Mouse (Mus musculus) megakaryocyte-erythroid progenitor cell, adult 5-6 weeks (primary cell): ENCODE measurements around the gene Slc16a12. TPM values are rescaled to one million over a fixed set of nuclear protein-coding genes. Genes with fewer than 3 reads are reported as not detected.
"Not testable (repeated sequence)": the region's sequence is repeated elsewhere in the genome, so short reads cannot be mapped to it uniquely, and the experiment has no call there.

Experiments
- ATAC-seq: replicated peaks from 2 replicates; pipeline ENCODE4 v1.8.0; 2016; ENCODE audit warnings: mild to moderate bottlenecking, inconsistent platforms; ENCODE audit not compliant: severe bottlenecking, poor library complexity, low FRiP score, low TSS enrichment
- total RNA-seq, 2 experiments: library from RNA; stranded (forward) in 1 of 2; stranded (reverse) in 1 of 2; fragments of 200-1000, 215-1000 nt in 1 of 2; fragments of >200 nt in 1 of 2; fragmentation: Nextera tagmentation in 1 of 2; gene quantifications; 2 replicates each; pipeline ENCODE4 v1.2.3; 2014 to 2017

The Slc16a12 gene
- not detected in 2 replicates for total RNA-seq (2014; fragmentation: Nextera tagmentation)
- not detected in 2 replicates for total RNA-seq (2017)

- ATAC-seq = no peak
Measured at GRCm38 (mm10) chr19:34746688-34747504, at the start of gene Slc16a12. Gene Slc16a12 (minus strand): TSS chr19:34747289.

- ATAC-seq = no peak
Measured at GRCm38 (mm10) chr19:34796396-34796795, 49.3 kb upstream of the Slc16a12 start.

DNA sequence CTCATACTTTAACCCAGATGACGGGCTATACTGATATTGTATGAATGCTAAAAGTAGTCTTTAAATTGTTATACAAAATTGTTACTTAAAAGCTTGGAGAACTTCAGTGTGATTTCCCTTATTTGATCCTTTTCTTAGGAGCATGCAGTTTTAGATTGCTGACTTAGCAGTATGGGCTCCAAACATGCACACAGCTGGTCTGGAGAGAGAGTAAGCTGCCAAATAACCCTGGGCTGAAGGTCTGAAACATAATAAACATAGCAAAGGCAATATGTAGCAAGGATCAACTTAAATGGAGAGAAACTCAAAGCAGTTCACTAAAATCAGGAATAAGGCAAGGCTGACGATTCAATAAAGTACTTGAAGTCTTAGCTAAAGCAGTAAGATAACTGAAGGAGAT is 35.4 kb upstream of the Slc16a12 start:
- ATAC-seq = no peak

DNA sequence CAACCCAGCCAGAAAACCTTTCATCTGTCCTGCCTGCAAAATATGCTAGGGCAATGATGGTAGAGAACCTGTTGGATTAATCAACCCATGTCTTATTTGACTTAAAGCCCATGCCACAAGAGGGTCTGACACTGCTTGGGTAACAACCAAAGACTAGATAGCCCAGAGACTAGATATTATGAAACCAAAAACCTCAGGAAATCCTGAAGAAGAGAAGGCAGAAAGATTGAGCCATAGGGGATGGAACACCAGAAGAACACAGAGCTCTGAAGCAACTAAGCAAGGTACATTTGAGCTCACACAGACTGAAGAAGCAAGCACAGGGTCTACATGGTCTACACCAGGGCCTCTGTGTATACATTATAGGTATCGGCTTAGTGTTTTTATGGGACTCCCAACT is 31.9 kb upstream of the Slc16a12 start:
- no peak for ATAC-seq

DNA sequence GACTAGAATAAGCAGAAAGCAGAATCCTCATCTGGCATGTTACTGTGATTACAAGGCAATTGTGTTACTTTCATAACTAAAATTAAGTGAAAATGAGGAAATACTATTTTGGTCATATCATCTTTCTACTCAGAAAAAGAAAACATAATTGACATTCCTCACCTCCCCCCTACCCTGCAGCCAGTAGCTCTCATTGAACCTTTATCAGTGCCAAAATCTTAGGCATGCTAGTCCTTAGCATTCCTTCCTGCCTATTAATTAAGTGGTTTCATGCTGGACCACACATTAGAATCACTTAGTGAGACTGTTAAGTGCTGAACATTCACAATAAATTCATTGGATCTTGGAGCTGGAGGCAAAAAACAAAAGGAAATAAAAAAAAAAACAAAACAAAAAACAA is 31.0 kb upstream of the Slc16a12 start:
- no peak for ATAC-seq

- ATAC-seq = no peak
Measured at GRCm38 (mm10) chr19:34772775-34773174, 25.7 kb upstream of the Slc16a12 start.

DNA sequence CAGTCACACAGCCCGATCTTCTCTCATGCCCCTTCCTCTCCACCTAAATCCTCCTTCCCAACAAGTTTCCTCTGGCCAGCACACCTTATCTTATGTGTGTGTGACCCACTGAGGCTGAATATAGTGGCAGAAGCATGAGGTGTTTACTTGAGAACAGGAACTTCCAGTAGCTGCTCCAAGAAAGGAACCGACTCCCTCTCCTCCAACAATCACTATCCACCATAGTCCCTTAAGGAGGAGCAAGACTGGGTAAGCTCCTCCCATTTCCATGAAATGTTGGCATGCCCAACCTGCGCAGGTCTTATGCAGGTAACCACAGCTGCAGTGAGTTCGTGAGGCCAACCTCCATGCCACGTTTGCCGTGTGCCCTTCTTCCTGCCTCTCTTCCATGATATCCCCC is 23.7 kb upstream of the Slc16a12 start:
- ATAC-seq = no peak

DNA sequence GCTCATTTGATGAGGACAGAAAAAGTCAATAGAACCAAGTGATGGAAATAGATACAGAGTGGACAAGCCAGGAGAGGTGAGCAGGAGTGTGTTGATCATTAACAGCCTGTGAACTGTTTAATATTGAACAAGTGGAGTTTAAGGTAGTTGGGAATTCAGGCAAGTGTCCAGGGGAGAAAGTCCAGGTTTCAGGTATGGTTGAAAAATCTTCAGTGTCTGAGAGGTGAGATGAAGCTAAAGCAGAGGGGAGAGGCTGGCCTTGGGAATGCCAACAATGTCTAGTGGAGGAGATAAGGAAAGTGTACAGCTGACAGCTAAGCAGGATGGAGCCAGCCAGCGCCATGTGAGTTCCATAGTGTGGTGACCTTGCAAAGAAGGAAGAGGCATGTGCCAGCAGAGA is 11.7 kb upstream of the Slc16a12 start:
- ATAC-seq = no peak

DNA sequence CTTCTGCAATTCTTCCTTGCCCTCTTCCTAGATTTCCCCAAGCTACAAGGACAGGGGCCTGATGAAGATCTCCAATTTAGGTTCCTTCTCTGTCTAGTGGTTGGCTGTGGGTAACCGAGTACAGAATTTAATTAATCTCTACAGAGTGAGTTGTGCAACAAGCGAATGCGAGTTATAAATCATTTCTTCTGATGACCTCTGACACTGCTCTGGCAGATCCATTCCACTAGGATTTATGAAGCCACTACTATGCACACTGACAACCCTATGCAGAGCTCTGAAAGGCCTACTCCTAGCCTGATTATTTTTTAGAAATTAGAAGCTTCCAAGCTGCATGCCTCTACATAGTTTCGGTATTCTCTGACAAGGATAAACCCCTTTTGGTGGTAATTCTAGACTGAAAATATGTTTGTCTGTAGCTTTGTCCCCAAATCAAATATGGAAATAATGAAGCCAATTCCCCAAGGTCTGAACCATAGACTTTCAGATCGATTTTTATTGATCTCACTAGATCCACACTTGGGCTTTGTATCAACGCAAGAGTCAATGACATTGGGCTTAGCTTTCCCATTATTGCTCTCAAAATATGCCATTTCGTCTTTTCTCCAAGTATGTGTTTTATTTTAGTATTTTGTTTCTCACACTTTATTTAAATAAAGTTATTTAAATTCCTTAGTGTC is 9.6 kb upstream of the Slc16a12 start:
- ATAC-seq = no peak

- no peak for ATAC-seq
Measured at GRCm38 (mm10) chr19:34755680-34756079, 8.6 kb upstream of the Slc16a12 start.

- no peak for ATAC-seq
Measured at GRCm38 (mm10) chr19:34753243-34753642, 6.2 kb upstream of the Slc16a12 start.

DNA sequence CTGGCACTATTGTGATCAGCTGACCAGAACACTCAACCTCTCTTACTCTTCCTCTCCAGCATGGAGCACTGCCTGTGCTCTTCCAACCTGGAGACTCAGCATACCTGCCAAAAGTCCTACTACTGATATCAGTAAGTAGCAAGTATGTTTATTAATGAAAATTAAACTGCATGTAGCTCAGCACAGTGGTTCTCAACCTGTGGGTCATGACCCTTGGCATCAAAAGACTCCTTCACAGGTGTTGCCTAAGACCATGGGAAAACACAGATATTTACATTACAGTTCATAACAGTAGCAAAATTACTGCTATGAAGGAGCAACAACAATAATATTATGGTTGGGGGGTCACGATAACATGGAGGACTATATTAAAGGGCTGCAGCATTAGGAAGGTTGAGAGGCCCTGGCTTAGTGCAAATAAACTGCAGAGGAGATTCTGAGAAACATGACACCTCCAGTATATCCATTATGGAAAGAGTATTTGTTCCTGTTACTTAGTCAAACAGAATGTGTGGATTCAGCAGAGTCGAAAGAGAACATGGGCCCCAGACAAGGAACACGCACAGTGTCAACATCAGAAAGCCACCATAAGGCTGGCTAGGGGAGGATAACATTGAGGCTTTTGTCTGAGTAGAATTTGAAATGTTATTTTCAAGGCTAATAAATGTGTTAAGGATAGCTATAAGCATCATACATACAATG is 5.5 kb upstream of the Slc16a12 start:
- ATAC-seq = no peak

- ATAC-seq = no peak
Measured at GRCm38 (mm10) chr19:34751150-34751549, 4.1 kb upstream of the Slc16a12 start.

DNA sequence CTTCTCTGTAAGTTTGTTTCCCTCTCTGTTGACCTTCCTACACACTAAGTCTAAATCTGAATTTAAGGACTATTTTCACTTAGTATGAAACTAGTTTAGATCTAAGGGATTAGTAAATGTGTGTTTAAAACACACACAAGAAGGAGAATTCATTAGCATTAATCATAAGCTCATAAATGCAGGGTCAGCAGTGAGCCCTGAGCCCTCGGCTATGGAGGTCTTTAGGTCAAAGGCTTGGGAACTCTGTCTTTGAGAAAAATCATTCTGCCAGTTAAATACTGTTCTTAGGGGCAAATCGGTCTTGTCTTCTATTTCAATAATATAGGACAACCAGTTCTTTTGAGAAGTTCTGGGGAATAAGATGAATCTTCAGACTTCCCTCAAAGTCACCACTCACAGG is 1.9 kb upstream of the Slc16a12 start:
- ATAC-seq = no peak

GRCm38 (mm10) chr19:34747969-34748368 is 880 bp upstream of the Slc16a12 start:
- not testable (repeated sequence) for ATAC-seq

DNA sequence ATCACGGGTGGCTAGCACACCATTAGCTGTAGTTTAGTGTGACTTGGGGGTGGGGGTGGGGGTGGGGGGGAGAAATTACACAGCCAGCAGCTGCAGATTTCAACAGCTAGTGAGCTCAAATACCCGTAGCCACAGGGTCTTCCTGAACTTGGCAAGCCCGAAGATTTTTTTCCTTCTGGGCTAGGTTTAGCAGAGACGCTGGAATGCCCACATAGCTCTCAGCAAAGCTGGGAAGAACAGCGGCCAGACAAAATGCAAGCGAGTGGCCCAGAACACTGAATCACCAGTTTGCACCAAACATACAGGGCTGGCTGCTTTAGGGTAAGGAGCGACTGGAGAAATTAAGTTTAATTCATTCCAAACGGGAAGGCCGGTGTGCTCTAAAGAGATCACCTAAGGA is 888 bp downstream of the Slc16a12 start:
- no peak for ATAC-seq

- ATAC-seq = no peak
Measured at GRCm38 (mm10) chr19:34745012-34745411, 2.1 kb downstream of the Slc16a12 start.

DNA sequence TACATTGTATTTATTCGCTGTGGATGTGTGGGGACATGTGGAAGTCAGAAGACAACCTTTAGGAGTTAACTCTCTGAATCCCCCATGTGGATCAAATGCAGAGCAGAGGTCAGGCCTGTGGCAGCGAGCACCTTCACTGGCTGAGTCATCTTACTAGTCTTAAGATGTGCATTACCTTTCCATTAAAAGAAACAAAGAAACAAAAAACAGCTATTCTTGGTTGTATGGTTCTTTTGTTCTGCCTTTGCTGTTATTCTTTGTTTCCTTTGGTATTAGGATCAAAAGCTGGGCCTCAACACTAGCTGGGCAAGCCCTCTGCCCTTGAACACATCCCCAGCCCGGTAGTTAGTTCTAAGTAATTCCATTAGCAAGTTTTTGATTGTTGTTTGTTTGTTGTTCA is 9.2 kb downstream of the Slc16a12 start:
- no peak for ATAC-seq

GRCm38 (mm10) chr19:34735900-34736299 is 11.2 kb downstream of the Slc16a12 start:
- no peak for ATAC-seq

GRCm38 (mm10) chr19:34733020-34733419 is 14.1 kb downstream of the Slc16a12 start:
- ATAC-seq = no peak
